Mouse (Mus musculus): ENCODE measurements around the gene Aplp2. TPM values are rescaled to one million over a fixed set of nuclear protein-coding genes. Genes with fewer than 3 reads are reported as not detected.

Gene Aplp2
- polyA plus RNA-seq, 1 experiment from 2014 or later, result 451 TPM

- Histone ChIP-seq H3K36me3 (ENCODE audit: control insufficient read depth, insufficient read depth, low read length) (no peaks in the 10 kb centered on the region), H3K9ac (replicated peaks; ENCODE audit: low read depth, low read length) (no peak overlapping the region), H3K27ac (ENCODE audit: low read depth, low read length) (no peak overlapping the region), H3K4me1 (ENCODE audit: control insufficient read depth, insufficient read depth, low read length) (peaks cover 8% of the 10 kb centered on the region; the same call in 1 of the 2 replicates), H3K9me3 (ENCODE audit: control insufficient read depth, low read length) (no peaks in the 10 kb centered on the region), H3K4me3 (ENCODE audit: low read depth, low read length) (no peak overlapping the region), H3K27me3 (ENCODE audit: control insufficient read depth, insufficient read depth, low read length) (no peaks in the 10 kb centered on the region), H3K4me2 (ENCODE audit: low read depth, low read length) (no peak overlapping the region)
- ATAC-seq (ENCODE audit: low read depth), result no peak
- 60% methylated on average over 5 of the region's 5 CpGs for WGBS
These were observed 24.5 kb upstream of the Aplp2 start for GRCm38 (mm10) chr9:31236079-31236478.

- Histone ChIP-seq H3K27me3 (ENCODE audit: control insufficient read depth, insufficient read depth, low read length) (no peaks in the 10 kb centered on the region), H3K4me1 (ENCODE audit: control insufficient read depth, insufficient read depth, low read length) (peaks cover 8% of the 10 kb centered on the region; the same call in 1 of the 2 replicates), H3K27ac (ENCODE audit: low read depth, low read length) (no peak overlapping the region), H3K9ac (replicated peaks; ENCODE audit: low read depth, low read length) (no peak overlapping the region), H3K36me3 (ENCODE audit: control insufficient read depth, insufficient read depth, low read length) (no peaks in the 10 kb centered on the region), H3K4me2 (ENCODE audit: low read depth, low read length) (no peak overlapping the region), H3K4me3 (ENCODE audit: low read depth, low read length) (no peak overlapping the region), H3K9me3 (ENCODE audit: control insufficient read depth, low read length) (no peaks in the 10 kb centered on the region)
- ATAC-seq (ENCODE audit: low read depth), result no peak
- 88% methylated on average over 9 of the region's 9 CpGs for WGBS
These were observed 23.9 kb upstream of the Aplp2 start for GRCm38 (mm10) chr9:31235489-31235888.

- H3K9me3 ChIP-seq (ENCODE audit: control insufficient read depth, low read length), result no peaks in the 10 kb centered on the region
- no peaks in the 10 kb centered on the region for H3K36me3 ChIP-seq (ENCODE audit: control insufficient read depth, insufficient read depth, low read length)
- 64% methylated on average over 4 of the region's 4 CpGs for WGBS
- H3K9ac ChIP-seq (replicated peaks; ENCODE audit: low read depth, low read length), result no peak overlapping the region
- no peak overlapping the region for H3K4me3 ChIP-seq (ENCODE audit: low read depth, low read length)
- H3K4me2 ChIP-seq (ENCODE audit: low read depth, low read length), result no peak overlapping the region
- H3K4me1 ChIP-seq (ENCODE audit: control insufficient read depth, insufficient read depth, low read length), result peaks cover 8% of the 10 kb centered on the region; the same call in 1 of the 2 replicates
- no peak for ATAC-seq (ENCODE audit: low read depth)
- H3K27me3 ChIP-seq (ENCODE audit: control insufficient read depth, insufficient read depth, low read length), result no peaks in the 10 kb centered on the region
- H3K27ac ChIP-seq (ENCODE audit: low read depth, low read length), result no peak overlapping the region
These were observed 23.4 kb upstream of the Aplp2 start for GRCm38 (mm10) chr9:31235030-31235429.

GRCm38 (mm10) chr9:31226541-31226940 lies 14.9 kb upstream of the Aplp2 start:
- Histone ChIP-seq H3K4me3 (ENCODE audit: low read depth, low read length) (no peak overlapping the region), H3K9me3 (ENCODE audit: control insufficient read depth, low read length) (no peaks in the 10 kb centered on the region), H3K4me2 (ENCODE audit: low read depth, low read length) (no peak overlapping the region), H3K9ac (replicated peaks; ENCODE audit: low read depth, low read length) (no peak overlapping the region), H3K27ac (ENCODE audit: low read depth, low read length) (no peak overlapping the region), H3K27me3 (ENCODE audit: control insufficient read depth, insufficient read depth, low read length) (no peaks in the 10 kb centered on the region), H3K36me3 (ENCODE audit: control insufficient read depth, insufficient read depth, low read length) (no peaks in the 10 kb centered on the region), H3K4me1 (ENCODE audit: control insufficient read depth, insufficient read depth, low read length) (no peaks in the 10 kb centered on the region)
- ATAC-seq (ENCODE audit: low read depth), result no peak
- WGBS, result 61% methylated on average over 8 of the region's 8 CpGs

GRCm38 (mm10) chr9:31225808-31226207 lies 14.2 kb upstream of the Aplp2 start:
- H3K4me2 ChIP-seq (ENCODE audit: low read depth, low read length), result no peak overlapping the region
- H3K27me3 ChIP-seq (ENCODE audit: control insufficient read depth, insufficient read depth, low read length), result no peaks in the 10 kb centered on the region
- no peak for ATAC-seq (ENCODE audit: low read depth)
- WGBS, result 82% methylated on average over 11 of the region's 11 CpGs
- no peak overlapping the region for H3K9ac ChIP-seq (replicated peaks; ENCODE audit: low read depth, low read length)
- H3K4me1 ChIP-seq (ENCODE audit: control insufficient read depth, insufficient read depth, low read length), result no peaks in the 10 kb centered on the region
- H3K4me3 ChIP-seq (ENCODE audit: low read depth, low read length), result no peak overlapping the region
- H3K9me3 ChIP-seq (ENCODE audit: control insufficient read depth, low read length), result no peaks in the 10 kb centered on the region
- H3K27ac ChIP-seq (ENCODE audit: low read depth, low read length), result no peak overlapping the region
- no peaks in the 10 kb centered on the region for H3K36me3 ChIP-seq (ENCODE audit: control insufficient read depth, insufficient read depth, low read length)

GRCm38 (mm10) chr9:31223475-31223874 lies 11.9 kb upstream of the Aplp2 start:
- 82% methylated on average over 4 of the region's 4 CpGs for WGBS
- Histone ChIP-seq H3K27ac (ENCODE audit: low read depth, low read length) (no peak overlapping the region), H3K9ac (replicated peaks; ENCODE audit: low read depth, low read length) (no peak overlapping the region), H3K36me3 (ENCODE audit: control insufficient read depth, insufficient read depth, low read length) (no peaks in the 10 kb centered on the region), H3K4me3 (ENCODE audit: low read depth, low read length) (no peak overlapping the region), H3K9me3 (ENCODE audit: control insufficient read depth, low read length) (no peaks in the 10 kb centered on the region), H3K27me3 (ENCODE audit: control insufficient read depth, insufficient read depth, low read length) (no peaks in the 10 kb centered on the region), H3K4me2 (ENCODE audit: low read depth, low read length) (no peak overlapping the region), H3K4me1 (ENCODE audit: control insufficient read depth, insufficient read depth, low read length) (no peaks in the 10 kb centered on the region)
- ATAC-seq (ENCODE audit: low read depth), result no peak

- Histone ChIP-seq H3K27ac (ENCODE audit: low read depth, low read length) (no peak overlapping the region), H3K4me3 (ENCODE audit: low read depth, low read length) (no peak overlapping the region), H3K27me3 (ENCODE audit: control insufficient read depth, insufficient read depth, low read length) (no peaks in the 10 kb centered on the region), H3K9me3 (ENCODE audit: control insufficient read depth, low read length) (no peaks in the 10 kb centered on the region), H3K4me1 (ENCODE audit: control insufficient read depth, insufficient read depth, low read length) (no peaks in the 10 kb centered on the region), H3K4me2 (ENCODE audit: low read depth, low read length) (no peak overlapping the region), H3K36me3 (ENCODE audit: control insufficient read depth, insufficient read depth, low read length) (no peaks in the 10 kb centered on the region), H3K9ac (replicated peaks; ENCODE audit: low read depth, low read length) (no peak overlapping the region)
- no peak for ATAC-seq (ENCODE audit: low read depth)
- WGBS, result 38% methylated on average over 10 of the region's 10 CpGs
These were observed 9.6 kb upstream of the Aplp2 start for GRCm38 (mm10) chr9:31221170-31221569.

- Histone ChIP-seq H3K4me2 (ENCODE audit: low read depth, low read length) (no peak overlapping the region), H3K4me3 (ENCODE audit: low read depth, low read length) (no peak overlapping the region), H3K27me3 (ENCODE audit: control insufficient read depth, insufficient read depth, low read length) (no peaks in the 10 kb centered on the region), H3K36me3 (ENCODE audit: control insufficient read depth, insufficient read depth, low read length) (no peaks in the 10 kb centered on the region), H3K9ac (replicated peaks; ENCODE audit: low read depth, low read length) (no peak overlapping the region), H3K9me3 (ENCODE audit: control insufficient read depth, low read length) (no peaks in the 10 kb centered on the region), H3K27ac (ENCODE audit: low read depth, low read length) (no peak overlapping the region), H3K4me1 (ENCODE audit: control insufficient read depth, insufficient read depth, low read length) (no peaks in the 10 kb centered on the region)
- no peak for ATAC-seq (ENCODE audit: low read depth)
- WGBS, result 83% methylated on average over 7 of the region's 7 CpGs
These were observed 6.2 kb upstream of the Aplp2 start for GRCm38 (mm10) chr9:31217631-31218380.

- H3K9me3 ChIP-seq (ENCODE audit: control insufficient read depth, low read length), result no peaks in the 10 kb centered on the region
- no peak for ATAC-seq (ENCODE audit: low read depth)
- peak overlapping the region; percentile 96 for H3K4me3 ChIP-seq (ENCODE audit: low read depth, low read length)
- H3K27me3 ChIP-seq (ENCODE audit: control insufficient read depth, insufficient read depth, low read length), result peaks cover 5% of the 10 kb centered on the region; the same call in 1 of the 2 replicates
- H3K4me2 ChIP-seq (ENCODE audit: low read depth, low read length), result peak overlapping the region; percentile 93
- H3K27ac ChIP-seq (ENCODE audit: low read depth, low read length), result peak overlapping the region; percentile 96
- peaks cover 26% of the 10 kb centered on the region for H3K4me1 ChIP-seq (ENCODE audit: control insufficient read depth, insufficient read depth, low read length)
- no peaks in the 10 kb centered on the region for H3K36me3 ChIP-seq (ENCODE audit: control insufficient read depth, insufficient read depth, low read length)
- 6% methylated on average over 12 of the region's 12 CpGs for WGBS
- H3K9ac ChIP-seq (replicated peaks; ENCODE audit: low read depth, low read length), result peak overlapping the region; percentile 92
These were observed 939 bp upstream of the Aplp2 start for GRCm38 (mm10) chr9:31212500-31213008.

All from neural tube, embryonic 14.5 days (tissue).